Mouse (Mus musculus): ENCODE data around the gene Trpm6. TPM values are rescaled to one million over a fixed set of nuclear protein-coding genes. Genes with fewer than 3 reads are reported as not detected.

The Trpm6 gene
- total and polyA plus RNA-seq, 3 experiments: not detected

- TF ChIP-seq ZNF384 (IDR thresholded peaks at IDR 0.05; ENCODE audit: low read depth, low read length) (no peak), CHD1 (IDR thresholded peaks at IDR 0.05; ENCODE audit: low read depth, low read length) (no peak), ZMIZ1 (IDR thresholded peaks at IDR 0.05; ENCODE audit: low read depth, low read length) (no peak), EP300 (IDR thresholded peaks at IDR 0.05; ENCODE audit: low read length) (no peak), SMC3 (IDR thresholded peaks at IDR 0.05; ENCODE audit: low read depth, low read length) (no peak), TCF12 (IDR thresholded peaks at IDR 0.05; ENCODE audit: low read depth, low read length) (no peak), NELFE (IDR thresholded peaks at IDR 0.05; ENCODE audit: low read depth, low read length) (no peak), MEF2A (IDR thresholded peaks at IDR 0.05; ENCODE audit: borderline replicate concordance, low read depth, low read length) (no peak), ELF1 (IDR thresholded peaks at IDR 0.05; ENCODE audit: low read depth, low read length) (no peak), POLR2A (IDR thresholded peaks at IDR 0.05; ENCODE audit: low read depth, low read length) (no peak), NRF1 (IDR thresholded peaks at IDR 0.05; ENCODE audit: low read depth, low read length) (no peak), ZKSCAN1 (IDR thresholded peaks at IDR 0.05; ENCODE audit: borderline replicate concordance, low read depth, low read length) (no peak), ETS1 (conservative IDR thresholded peaks at IDR 0.05; ENCODE audit: low read depth, low read length) (no peak), MYC (IDR thresholded peaks at IDR 0.05; ENCODE audit: low read depth, low read length) (no peak), POLR2AphosphoS2 (IDR thresholded peaks at IDR 0.05; ENCODE audit: low read depth, low read length) (no peak), UBTF (IDR thresholded peaks at IDR 0.05; ENCODE audit: low read depth, low read length) (no peak), IRF4 (IDR thresholded peaks at IDR 0.05; ENCODE audit: low read depth, low read length) (no peak)
- dilution Hi-C loops (cut with MboI; ENCODE audit: extremely low pct_ligation_motif_present, extremely low pct_unique_long_range_greater_than_20kb, low sequenced_read_pairs): no loop called here
- no peak for DNase-seq (ENCODE audit: extremely low read depth)
Measured at GRCm38 (mm10) chr19:18710903-18711302, 38.9 kb upstream of the Trpm6 start.

GRCm38 (mm10) chr19:18711589-18711988 lies 38.2 kb upstream of the Trpm6 start:
- Histone ChIP-seq H3K9me3 (replicated peaks; ENCODE audit: low read length) (no peaks in the 10 kb centered on the region), H3K4me1 (ENCODE audit: control insufficient read depth in 1 of 2, insufficient read depth in 2 of 2) (peaks cover 11 to 25% of the 10 kb centered on the region in 2 experiments; a peak in 3 of 4 replicates), H3K9ac (ENCODE audit: insufficient read depth, low read depth) (no peak overlapping the region), H3K36me3 (replicated peaks in 1 of 2; ENCODE audit: control insufficient read depth in 1 of 2, insufficient read depth in 1 of 2, low read length in 1 of 2) (peaks cover 0 to 17% of the 10 kb centered on the region in 2 experiments), H3K27ac (ENCODE audit: insufficient read depth, low read depth) (peak overlapping the region; percentile 54; the same call in 1 of the 2 replicates), H3K79me2 (replicated peaks; ENCODE audit: control insufficient read depth, extremely low read depth, insufficient read depth, poor library complexity, severe bottlenecking) (peaks cover 29% of the 10 kb centered on the region), H3K4me3 (replicated peaks in 1 of 3; ENCODE audit: low read depth in 2 of 3, low read length in 2 of 3, poor library complexity in 1 of 3) (no peak overlapping the region), H3K4me2 (ENCODE audit: insufficient read depth, low read depth, poor library complexity, severe bottlenecking) (peak overlapping the region; percentile 87; the same call in 1 of the 2 replicates), H3K27me3 (replicated peaks) (no peaks in the 10 kb centered on the region)
- dilution Hi-C loops (cut with MboI; ENCODE audit: extremely low pct_ligation_motif_present, extremely low pct_unique_long_range_greater_than_20kb, low sequenced_read_pairs) (no loop called here), in situ Hi-C loops (cut with MboI; ENCODE audit: low pct_ligation_motif_present, low pct_unique_long_range_greater_than_20kb, low sequenced_read_pairs) (loop anchor here (5.0 kb wide), 1 partner anchor 121 kb away; no protein-coding TSS in a partner anchor)
- TF ChIP-seq TCF12 (IDR thresholded peaks at IDR 0.05; ENCODE audit: low read depth, low read length) (no peak), TBP (conservative IDR thresholded peaks at IDR 0.05; ENCODE audit: low read depth, low read length) (no peak), ZNF384 (IDR thresholded peaks at IDR 0.05; ENCODE audit: low read depth, low read length) (no peak), JUN (IDR thresholded peaks at IDR 0.05; ENCODE audit: insufficient read depth, low read depth, low read length) (no peak), MYC (IDR thresholded peaks at IDR 0.05; ENCODE audit: low read depth, low read length) (no peak), E2F4 (IDR thresholded peaks at IDR 0.05; ENCODE audit: insufficient replicate concordance, low read depth, low read length) (no peak), USF1 (IDR thresholded peaks at IDR 0.05; ENCODE audit: low read depth, low read length) (no peak)
- DNase-seq (ENCODE audit: extremely low read depth): no peak

More at GRCm38 (mm10) chr19:18710903-18711302, 38.9 kb upstream of the Trpm6 start:
- no peak overlapping the region for H3K27ac ChIP-seq (ENCODE audit: insufficient read depth, low read depth)
- H3K79me2 ChIP-seq (replicated peaks; ENCODE audit: control insufficient read depth, extremely low read depth, insufficient read depth, poor library complexity, severe bottlenecking): peaks cover 27% of the 10 kb centered on the region
- H3K27me3 ChIP-seq (replicated peaks): no peaks in the 10 kb centered on the region
- no peaks in the 10 kb centered on the region for H3K9me3 ChIP-seq (replicated peaks; ENCODE audit: low read length)
- H3K36me3 ChIP-seq (replicated peaks in 1 of 2; ENCODE audit: control insufficient read depth in 1 of 2, insufficient read depth in 1 of 2, low read length in 1 of 2): peaks cover 0 to 18% of the 10 kb centered on the region in 2 experiments
- H3K4me2 ChIP-seq (ENCODE audit: insufficient read depth, low read depth, poor library complexity, severe bottlenecking): no peak overlapping the region
- no peak overlapping the region for H3K9ac ChIP-seq (ENCODE audit: insufficient read depth, low read depth)
- peaks cover 11 to 22% of the 10 kb centered on the region in 2 experiments; a peak in 3 of 4 replicates for H3K4me1 ChIP-seq (ENCODE audit: control insufficient read depth in 1 of 2, insufficient read depth in 2 of 2)
- H3K4me3 ChIP-seq (replicated peaks in 1 of 3; ENCODE audit: low read depth in 2 of 3, low read length in 2 of 3, poor library complexity in 1 of 3): no peak overlapping the region
- in situ Hi-C loops (cut with MboI; ENCODE audit: low pct_ligation_motif_present, low pct_unique_long_range_greater_than_20kb, low sequenced_read_pairs): loop anchor here (5.0 kb wide), 1 partner anchor 121 kb away; no protein-coding TSS in a partner anchor

All from CH12.LX (cell line).